Mouse (Mus musculus) ES-E14 (cell line): Measurements from ENCODE around the gene Fstl3. TPM values are rescaled to one million over a fixed set of nuclear protein-coding genes. Genes with fewer than 3 reads are reported as not detected.

ENCODE experiments used
- DNase-seq: peaks from one replicate; pipeline ENCODE4 v3.0.0-alpha.2; 2013; ENCODE audit warnings: low read depth, low spot score
- H3K27ac ChIP-seq: 2 replicates; pipeline ENCODE4 v1.5.1; 2012; ENCODE audit warnings: low read depth, mild to moderate bottlenecking, low read length, moderate library complexity, mixed read lengths; ENCODE audit not compliant: poor library complexity, insufficient read depth, severe bottlenecking
- H3K36me3 ChIP-seq: 2 replicates; pipeline ENCODE4 v1.6.1; 2012; ENCODE audit warnings: mild to moderate bottlenecking, low read length, moderate library complexity, mixed read lengths; ENCODE audit not compliant: control insufficient read depth, poor library complexity, insufficient read depth, severe bottlenecking
- H3K4me1 ChIP-seq, 2 experiments: fragments of 150-350 bp in 1 of 2; sonication (generic) in 1 of 2; 2 replicates each; pipeline ENCODE4 v1.6.1; 2012; ENCODE audit warnings: low read length in 2 of 2, mild to moderate bottlenecking in 1 of 2, mixed read lengths in 1 of 2; ENCODE audit not compliant: control insufficient read depth in 2 of 2, insufficient read depth in 2 of 2, poor library complexity in 1 of 2
- H3K4me3 ChIP-seq, 2 experiments: fragments of 150-350 bp in 1 of 2; sonication (generic) in 1 of 2; 2 replicates each; pipeline ENCODE4 v1.5.1; 2012; ENCODE audit warnings: low read length in 2 of 2, low read depth in 1 of 2, mild to moderate bottlenecking in 1 of 2, mixed read lengths in 1 of 2; ENCODE audit not compliant: insufficient read depth in 1 of 2, poor library complexity in 1 of 2, severe bottlenecking in 1 of 2
- H3K9ac ChIP-seq: 2 replicates; pipeline ENCODE4 v1.6.1; 2012; ENCODE audit warnings: low read depth, mild to moderate bottlenecking, low read length, mixed read lengths; ENCODE audit not compliant: poor library complexity, insufficient read depth, severe bottlenecking
- H3K9me3 ChIP-seq: fragments of 150-350 bp; sonication (generic); 2 replicates; pipeline ENCODE4 v1.6.1; 2012; ENCODE audit warnings: low read depth, mild to moderate bottlenecking, low read length; ENCODE audit not compliant: control insufficient read depth, insufficient read depth
- CHD2 ChIP-seq: IDR thresholded peaks from 2 replicates; pipeline ENCODE4 v1.6.1; 2014; ENCODE audit warnings: mild to moderate bottlenecking, low read depth, low read length, inconsistent platforms
- HCFC1 ChIP-seq: IDR thresholded peaks from 2 replicates; pipeline ENCODE4 v1.6.1; 2012; ENCODE audit warnings: low read length, inconsistent platforms, borderline replicate concordance; ENCODE audit not compliant: insufficient read depth
- MAFK ChIP-seq: IDR thresholded peaks from 2 replicates; pipeline ENCODE4 v1.6.1; 2014; ENCODE audit warnings: mild to moderate bottlenecking, low read depth, low read length, inconsistent platforms; ENCODE audit not compliant: insufficient read depth
- ZC3H11A ChIP-seq: IDR thresholded peaks from 2 replicates; pipeline ENCODE4 v1.6.1; 2012; ENCODE audit warnings: low read depth, mild to moderate bottlenecking, inconsistent platforms, low read length, borderline replicate concordance
- ZNF384 ChIP-seq: IDR thresholded peaks from 2 replicates; pipeline ENCODE4 v1.6.1; 2012; ENCODE audit warnings: low read depth, low read length, inconsistent platforms
- in situ Hi-C, 2 experiments: fragments of 600-800 bp; cut with MboI; formaldehyde crosslinking; loops; one replicate each; pipeline ENCODE4 v1.15.1; 2025; ENCODE audit warnings: low sequenced_read_pairs in 2 of 2, inconsistent platforms in 1 of 2; ENCODE audit not compliant: unreplicated experiment in 2 of 2
- total RNA-seq: library from RNA; depleted of rRNA; stranded (reverse); fragments of 300-350 nt; gene quantifications from 2 replicates; pipeline ENCODE4 v1.2.3, GENCODE M21; 2012

Fstl3 gene
- total RNA-seq, 1 experiment = 7.1 TPM

GRCm38 (mm10) chr10:79773208-79773607 lies 3.9 kb upstream of the Fstl3 start:
- TF ChIP-seq ZC3H11A (no peak), HCFC1 (no peak), ZNF384 (no peak), CHD2 (no peak), MAFK (no peak)
- no peak overlapping the region for H3K9ac ChIP-seq
- H3K9me3 ChIP-seq = no peaks in the 10 kb centered on the region
- no peak overlapping the region for H3K4me3 ChIP-seq
- no peak overlapping the region for H3K27ac ChIP-seq
- in situ Hi-C loops = no loop called here
- H3K36me3 ChIP-seq = no peaks in the 10 kb centered on the region
- peaks cover 0 to 8% of the 10 kb centered on the region in 2 experiments; a peak in 1 of 4 replicates for H3K4me1 ChIP-seq
- DNase-seq = no peak

GRCm38 (mm10) chr10:79774486-79775279 lies 2.4 kb upstream of the Fstl3 start:
- no peak overlapping the region for H3K27ac ChIP-seq
- H3K36me3 ChIP-seq = no peaks in the 10 kb centered on the region
- no peak overlapping the region for H3K9ac ChIP-seq
- peaks cover 0 to 12% of the 10 kb centered on the region in 2 experiments; a peak in 2 of 4 replicates for H3K4me1 ChIP-seq
- in situ Hi-C loops = no loop called here
- TF ChIP-seq CHD2 (no peak), MAFK (no peak), ZC3H11A (no peak), ZNF384 (no peak), HCFC1 (no peak)
- no peak for DNase-seq
- no peaks in the 10 kb centered on the region for H3K9me3 ChIP-seq
- H3K4me3 ChIP-seq = no peak overlapping the region

GRCm38 (mm10) chr10:79778006-79778405 lies 934 bp downstream of the Fstl3 start:
- Histone ChIP-seq H3K4me1 (peaks cover 0 to 19% of the 10 kb centered on the region in 2 experiments; a peak in 2 of 4 replicates), H3K4me3 (peak overlapping the region in 1 of 2 experiments; percentile 20; a peak in 1 of 4 replicates), H3K36me3 (no peaks in the 10 kb centered on the region), H3K9me3 (no peaks in the 10 kb centered on the region), H3K9ac (no peak overlapping the region), H3K27ac (no peak overlapping the region)
- in situ Hi-C loops = no loop called here
- TF ChIP-seq ZNF384 (no peak), CHD2 (no peak), MAFK (no peak), HCFC1 (no peak), ZC3H11A (no peak)
- DNase-seq = no peak

DNA sequence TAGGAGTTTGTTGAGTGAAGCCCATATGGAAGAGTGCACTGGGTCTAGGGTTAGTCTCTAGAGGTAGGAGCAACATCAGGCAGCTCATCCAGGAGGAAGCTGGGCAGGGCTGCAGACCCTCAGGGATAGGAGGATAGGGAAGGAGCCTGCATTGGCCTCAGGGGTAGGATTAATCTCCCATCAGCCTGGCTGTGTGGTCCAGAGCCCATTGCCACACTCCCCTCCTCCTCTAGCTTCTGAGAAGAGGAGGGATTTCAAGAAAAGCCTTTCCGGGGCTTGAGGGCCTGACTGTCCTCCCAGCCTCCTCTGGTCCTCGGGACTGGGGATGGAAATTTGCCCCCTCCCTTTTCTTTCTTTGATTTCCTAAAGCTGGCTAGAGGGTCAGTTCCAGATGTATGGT lies 2.1 kb downstream of the Fstl3 start:
- Histone ChIP-seq H3K36me3 (no peaks in the 10 kb centered on the region), H3K4me1 (peaks cover 0 to 21% of the 10 kb centered on the region in 2 experiments; a peak in 2 of 4 replicates), H3K27ac (no peak overlapping the region), H3K4me3 (no peak overlapping the region), H3K9ac (no peak overlapping the region), H3K9me3 (no peaks in the 10 kb centered on the region)
- in situ Hi-C loops = no loop called here
- TF ChIP-seq ZC3H11A (no peak), MAFK (no peak), ZNF384 (no peak), CHD2 (no peak), HCFC1 (no peak)
- DNase-seq = no peak
